Mouse (Mus musculus): Measurements from ENCODE around the gene Pex1. TPM values are rescaled to one million over a fixed set of nuclear protein-coding genes. Genes with fewer than 3 reads are reported as not detected.
"Not testable (repeated sequence)": the region's sequence is repeated elsewhere in the genome, so short reads cannot be mapped to it uniquely, and the experiment has no call there.

The Pex1 gene
- polyA plus RNA-seq, 1 experiment from 2014 or later: 11.3 TPM

GRCm38 (mm10) chr5:3646991-3647707 lies 51.3 kb downstream of the Pex1 start:
- peak overlapping the region; percentile 95 for H3K9ac ChIP-seq (replicated peaks)
- peaks cover 11% of the 10 kb centered on the region for H3K36me3 ChIP-seq (replicated peaks; ENCODE audit: insufficient read depth, low read length)
- H3K4me1 ChIP-seq (ENCODE audit: insufficient read depth): peaks cover 10% of the 10 kb centered on the region; the same call in 1 of the 2 replicates
- peak overlapping the region; percentile 99 for H3K4me3 ChIP-seq (ENCODE audit: low read depth, low read length)
- H3K27me3 ChIP-seq (ENCODE audit: insufficient read depth, low read length): no peaks in the 10 kb centered on the region
- H3K9me3 ChIP-seq (ENCODE audit: low read length): no peaks in the 10 kb centered on the region
- H3K27ac ChIP-seq (ENCODE audit: low read depth): peak overlapping the region; percentile 97
- WGBS (ENCODE audit: insufficient replicate concordance): 1% methylated on average over 44 of the region's 60 CpGs
- peak; percentile 68 for DNase-seq
- peak; percentile 67 for ATAC-seq
- TF ChIP-seq CTCF (IDR thresholded peaks at IDR 0.05; ENCODE audit: low read depth) (peak; percentile 75), EP300 (IDR thresholded peaks at IDR 0.05; ENCODE audit: low read depth) (peak; percentile 39)
- peak overlapping the region; percentile 83 for H3K4me2 ChIP-seq (ENCODE audit: low read depth, low read length)

GRCm38 (mm10) chr5:3647708-3648121 lies 51.8 kb downstream of the Pex1 start:
- ATAC-seq (peak; percentile 95), DNase-seq (peak; percentile 96)
- Histone ChIP-seq H3K9me3 (ENCODE audit: low read length) (no peaks in the 10 kb centered on the region), H3K27me3 (ENCODE audit: insufficient read depth, low read length) (no peaks in the 10 kb centered on the region), H3K27ac (ENCODE audit: low read depth) (peak overlapping the region; percentile 97), H3K36me3 (replicated peaks; ENCODE audit: insufficient read depth, low read length) (peaks cover 11% of the 10 kb centered on the region), H3K4me2 (ENCODE audit: low read depth, low read length) (peak overlapping the region; percentile 83), H3K4me3 (ENCODE audit: low read depth, low read length) (peak overlapping the region; percentile 99), H3K4me1 (ENCODE audit: insufficient read depth) (peaks cover 10% of the 10 kb centered on the region; the same call in 1 of the 2 replicates), H3K9ac (replicated peaks) (peak overlapping the region; percentile 95)
- TF ChIP-seq EP300 (IDR thresholded peaks at IDR 0.05; ENCODE audit: low read depth) (no peak), CTCF (IDR thresholded peaks at IDR 0.05; ENCODE audit: low read depth) (peak; percentile 48)
- 1% methylated on average over 17 of the region's 46 CpGs for WGBS (ENCODE audit: insufficient replicate concordance)

GRCm38 (mm10) chr5:3648206-3648848 lies 52.5 kb downstream of the Pex1 start:
- peaks cover 10% of the 10 kb centered on the region; the same call in 1 of the 2 replicates for H3K4me1 ChIP-seq (ENCODE audit: insufficient read depth)
- H3K27ac ChIP-seq (ENCODE audit: low read depth): no peak overlapping the region
- DNase-seq (no peak), ATAC-seq (no peak)
- TF ChIP-seq CTCF (IDR thresholded peaks at IDR 0.05; ENCODE audit: low read depth) (no peak), EP300 (IDR thresholded peaks at IDR 0.05; ENCODE audit: low read depth) (no peak)
- no peaks in the 10 kb centered on the region for H3K9me3 ChIP-seq (ENCODE audit: low read length)
- H3K27me3 ChIP-seq (ENCODE audit: insufficient read depth, low read length): no peaks in the 10 kb centered on the region
- H3K4me3 ChIP-seq (ENCODE audit: low read depth, low read length): no peak overlapping the region
- 40% methylated on average over 4 of the region's 4 CpGs for WGBS (ENCODE audit: insufficient replicate concordance)
- peak overlapping the region; percentile 83 for H3K4me2 ChIP-seq (ENCODE audit: low read depth, low read length)
- H3K9ac ChIP-seq (replicated peaks): no peak overlapping the region
- H3K36me3 ChIP-seq (replicated peaks; ENCODE audit: insufficient read depth, low read length): peaks cover 8% of the 10 kb centered on the region

- DNase-seq (no peak), ATAC-seq (no peak)
- Histone ChIP-seq H3K9ac (replicated peaks) (no peak overlapping the region), H3K4me1 (ENCODE audit: insufficient read depth) (peaks cover 10% of the 10 kb centered on the region; the same call in 1 of the 2 replicates), H3K36me3 (replicated peaks; ENCODE audit: insufficient read depth, low read length) (peaks cover 5% of the 10 kb centered on the region), H3K27me3 (ENCODE audit: insufficient read depth, low read length) (no peaks in the 10 kb centered on the region), H3K27ac (ENCODE audit: low read depth) (no peak overlapping the region), H3K4me3 (ENCODE audit: low read depth, low read length) (no peak overlapping the region), H3K9me3 (ENCODE audit: low read length) (no peaks in the 10 kb centered on the region), H3K4me2 (ENCODE audit: low read depth, low read length) (no peak overlapping the region)
- 64% methylated on average over 4 of the region's 4 CpGs for WGBS (ENCODE audit: insufficient replicate concordance)
- TF ChIP-seq EP300 (IDR thresholded peaks at IDR 0.05; ENCODE audit: low read depth) (no peak), CTCF (IDR thresholded peaks at IDR 0.05; ENCODE audit: low read depth) (no peak)
Measured at GRCm38 (mm10) chr5:3648849-3649210, 53.0 kb downstream of the Pex1 start.

- Histone ChIP-seq H3K36me3 (replicated peaks; ENCODE audit: insufficient read depth, low read length) (no peaks in the 10 kb centered on the region), H3K27ac (ENCODE audit: low read depth) (no peak within 1 kb of the TSS), H3K4me2 (ENCODE audit: low read depth, low read length) (no peak within 1 kb of the TSS), H3K27me3 (ENCODE audit: insufficient read depth, low read length) (no peaks in the 10 kb centered on the region), H3K9me3 (ENCODE audit: low read length) (no peaks in the 10 kb centered on the region), H3K9ac (replicated peaks) (no peak within 1 kb of the TSS), H3K4me3 (ENCODE audit: low read depth, low read length) (no peak within 1 kb of the TSS), H3K4me1 (ENCODE audit: insufficient read depth) (peaks cover 5% of the 10 kb centered on the region; the same call in 1 of the 2 replicates)
- ATAC-seq (no peak), DNase-seq (no peak)
- WGBS (ENCODE audit: insufficient replicate concordance): 79% methylated on average over 6 of the region's 6 CpGs
- TF ChIP-seq CTCF (IDR thresholded peaks at IDR 0.05; ENCODE audit: low read depth) (no peak), EP300 (IDR thresholded peaks at IDR 0.05; ENCODE audit: low read depth) (no peak)
Measured at GRCm38 (mm10) chr5:3650881-3651280, 55.0 kb downstream of the Pex1 start, which contains the start of gene Tmbim7. Tmbim7 (plus strand) TSS chr5:3651181.

GRCm38 (mm10) chr5:3651621-3652020 lies 55.8 kb downstream of the Pex1 start:
- Histone ChIP-seq H3K27ac (ENCODE audit: low read depth) (no peak overlapping the region), H3K4me1 (ENCODE audit: insufficient read depth) (peaks cover 3% of the 10 kb centered on the region; the same call in 1 of the 2 replicates), H3K9me3 (ENCODE audit: low read length) (no peaks in the 10 kb centered on the region), H3K27me3 (ENCODE audit: insufficient read depth, low read length) (no peaks in the 10 kb centered on the region), H3K36me3 (replicated peaks; ENCODE audit: insufficient read depth, low read length) (no peaks in the 10 kb centered on the region), H3K9ac (replicated peaks) (no peak overlapping the region), H3K4me2 (ENCODE audit: low read depth, low read length) (no peak overlapping the region), H3K4me3 (ENCODE audit: low read depth, low read length) (no peak overlapping the region)
- no peak for ATAC-seq
- TF ChIP-seq CTCF (IDR thresholded peaks at IDR 0.05; ENCODE audit: low read depth) (no peak), EP300 (IDR thresholded peaks at IDR 0.05; ENCODE audit: low read depth) (no peak)
- 75% methylated on average over 5 of the region's 5 CpGs for WGBS (ENCODE audit: insufficient replicate concordance)
- no peak for DNase-seq

- H3K4me2 ChIP-seq (ENCODE audit: low read depth, low read length); H3K9ac ChIP-seq (replicated peaks); ATAC-seq; H3K4me3 ChIP-seq (ENCODE audit: low read depth, low read length); H3K27ac ChIP-seq (ENCODE audit: low read depth); H3K27me3 ChIP-seq (ENCODE audit: insufficient read depth, low read length); H3K9me3 ChIP-seq (ENCODE audit: low read length); H3K36me3 ChIP-seq (replicated peaks; ENCODE audit: insufficient read depth, low read length); DNase-seq; H3K4me1 ChIP-seq (ENCODE audit: insufficient read depth): not testable (repeated sequence)
- WGBS (ENCODE audit: insufficient replicate concordance): 84% methylated on average over 14 of the region's 25 CpGs
Measured at GRCm38 (mm10) chr5:3652903-3653575, 57.2 kb downstream of the Pex1 start.
